Mouse (Mus musculus) liver, embryonic 14.5 days (tissue): ENCODE measurements around the gene Soat2. TPM values are rescaled to one million over a fixed set of nuclear protein-coding genes. Genes with fewer than 3 reads are reported as not detected.
"Not testable (repeated sequence)": the region's sequence is repeated elsewhere in the genome, so short reads cannot be mapped to it uniquely, and the experiment has no call there.

Source experiments
- ATAC-seq: fragments of 200-750 bp; cut with Nextera tagmentation; 2 replicates; pipeline ENCODE4 v1.8.0; 2017; ENCODE audit warnings: moderate number of reproducible peaks, mild to moderate bottlenecking, moderate library complexity; ENCODE audit not compliant: insufficient read depth
- DNase-seq, 3 experiments: peaks; one replicate each; pipeline ENCODE4 v3.0.0-alpha.2; 2012 to 2013; ENCODE audit warnings: low read depth in 3 of 3, low spot score in 3 of 3
- H3K27ac ChIP-seq: fragments of 300-500 bp; sonication (generic); 2 replicates; pipeline ENCODE4 v1.5.1; 2014; ENCODE audit warnings: moderate library complexity, mild to moderate bottlenecking, control low read depth, inconsistent platforms
- H3K27me3 ChIP-seq: fragments of 300-500 bp; sonication (generic); 2 replicates; pipeline ENCODE4 v1.6.1; 2014; ENCODE audit warnings: mild to moderate bottlenecking, low read length, moderate library complexity; ENCODE audit not compliant: control insufficient read depth, insufficient read depth
- H3K36me3 ChIP-seq: fragments of 300-500 bp; sonication (generic); replicated peaks from 2 replicates; pipeline ENCODE4 v1.6.1; 2014; ENCODE audit warnings: low read depth; ENCODE audit not compliant: control insufficient read depth, insufficient read depth
- H3K4me1 ChIP-seq, 2 experiments: fragments of 200-500 bp in 1 of 2; fragments of 300-500 bp in 1 of 2; sonication (generic) in 1 of 2; replicated peaks; 2 replicates each; pipeline ENCODE4 v1.6.1; 2012 to 2014; ENCODE audit warnings: antibody characterized with exemption in 1 of 2, inconsistent platforms in 1 of 2, low read length in 1 of 2; ENCODE audit not compliant: control insufficient read depth in 2 of 2, insufficient read depth in 2 of 2
- H3K4me2 ChIP-seq: fragments of 300-500 bp; sonication (generic); 2 replicates; pipeline ENCODE4 v1.6.1; 2014; ENCODE audit warnings: low read depth, mild to moderate bottlenecking, control low read depth, moderate library complexity
- H3K4me3 ChIP-seq, 2 experiments: fragments of 200-500 bp in 1 of 2; fragments of 300-500 bp in 1 of 2; sonication (generic) in 1 of 2; 2 replicates each; pipeline ENCODE4 v1.5.1; 2012 to 2014; ENCODE audit warnings: low read depth in 2 of 2, low read length in 2 of 2, mild to moderate bottlenecking in 2 of 2, control low read depth in 1 of 2, inconsistent platforms in 1 of 2, moderate library complexity in 1 of 2; ENCODE audit not compliant: insufficient read depth in 1 of 2
- H3K9ac ChIP-seq: fragments of 300-500 bp; sonication (generic); replicated peaks from 2 replicates; pipeline ENCODE4 v1.6.1; 2014; ENCODE audit warnings: mild to moderate bottlenecking, control low read depth, moderate library complexity
- H3K9me3 ChIP-seq: fragments of 300-500 bp; sonication (generic); 2 replicates; pipeline ENCODE4 v1.6.1; 2016; ENCODE audit warnings: low read length, mixed read lengths; ENCODE audit not compliant: control insufficient read depth
- CTCF ChIP-seq: IDR thresholded peaks from 2 replicates; pipeline ENCODE4 v1.5.1; 2016; ENCODE audit warnings: antibody characterized with exemption, low read depth, control low read depth
- EP300 ChIP-seq: IDR thresholded peaks from 2 replicates; pipeline ENCODE4 v1.6.1; 2016; ENCODE audit warnings: antibody characterized with exemption, low read depth
- WGBS: fragments of 180-500 bp; shearing (Covaris S2); extraction: QIAGEN DNeasy Blood & Tissue Kit; methylation state at CpG from one replicate; pipeline ENCODE4 v1.1.7; 2014; ENCODE audit not compliant: insufficient replicate concordance; 5-methylcytosine and 5-hydroxymethylcytosine counted together
- polyA plus RNA-seq, 2 experiments: library from polyadenylated mRNA; depleted of rRNA in 1 of 2; stranded (reverse) in 1 of 2; unstranded in 1 of 2; fragments of >200 nt; fragmentation: Nextera tagmentation in 1 of 2; extraction: Ambion mirVana in 1 of 2; gene quantifications; 2 replicates each; pipeline versions ENCODE4 v1.2.1 to v1.2.3; 2012 to 2014

Soat2 gene
- polyA plus RNA-seq, 2 experiments = 21.9 to 34.4 TPM

DNA sequence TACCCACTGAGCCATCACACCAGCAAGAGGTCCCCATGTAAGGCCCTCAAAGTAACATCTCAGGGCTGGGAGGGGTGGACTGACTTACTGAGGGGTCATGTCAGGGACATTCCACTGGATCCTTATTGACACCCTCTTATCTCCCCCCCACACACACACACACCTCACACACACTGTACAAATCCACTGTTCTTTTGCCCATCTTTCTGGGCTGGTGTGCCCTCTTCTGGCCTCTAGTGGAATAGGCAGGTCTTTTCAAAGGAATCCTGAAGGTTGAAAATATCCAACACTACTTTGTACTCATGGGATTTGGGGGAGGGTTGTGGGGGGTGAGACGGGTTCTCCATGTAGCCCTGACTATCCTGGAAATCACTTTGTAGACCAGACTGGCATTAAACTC, 3.4 kb upstream of the Soat2 start:
- no peak for ATAC-seq
- DNase-seq = no peak
- TF ChIP-seq EP300 (no peak), CTCF (peak; percentile 86)
- Histone ChIP-seq H3K36me3 (no peaks in the 10 kb centered on the region), H3K4me3 (no peak overlapping the region), H3K4me1 (peaks cover 3 to 21% of the 10 kb centered on the region in 2 experiments; a peak in 3 of 4 replicates), H3K27me3 (peaks cover 34% of the 10 kb centered on the region), H3K27ac (no peak overlapping the region), H3K9me3 (no peaks in the 10 kb centered on the region), H3K9ac (no peak overlapping the region), H3K4me2 (no peak overlapping the region)
- 0% methylated on average over 1 of the region's 1 CpGs for WGBS

DNA sequence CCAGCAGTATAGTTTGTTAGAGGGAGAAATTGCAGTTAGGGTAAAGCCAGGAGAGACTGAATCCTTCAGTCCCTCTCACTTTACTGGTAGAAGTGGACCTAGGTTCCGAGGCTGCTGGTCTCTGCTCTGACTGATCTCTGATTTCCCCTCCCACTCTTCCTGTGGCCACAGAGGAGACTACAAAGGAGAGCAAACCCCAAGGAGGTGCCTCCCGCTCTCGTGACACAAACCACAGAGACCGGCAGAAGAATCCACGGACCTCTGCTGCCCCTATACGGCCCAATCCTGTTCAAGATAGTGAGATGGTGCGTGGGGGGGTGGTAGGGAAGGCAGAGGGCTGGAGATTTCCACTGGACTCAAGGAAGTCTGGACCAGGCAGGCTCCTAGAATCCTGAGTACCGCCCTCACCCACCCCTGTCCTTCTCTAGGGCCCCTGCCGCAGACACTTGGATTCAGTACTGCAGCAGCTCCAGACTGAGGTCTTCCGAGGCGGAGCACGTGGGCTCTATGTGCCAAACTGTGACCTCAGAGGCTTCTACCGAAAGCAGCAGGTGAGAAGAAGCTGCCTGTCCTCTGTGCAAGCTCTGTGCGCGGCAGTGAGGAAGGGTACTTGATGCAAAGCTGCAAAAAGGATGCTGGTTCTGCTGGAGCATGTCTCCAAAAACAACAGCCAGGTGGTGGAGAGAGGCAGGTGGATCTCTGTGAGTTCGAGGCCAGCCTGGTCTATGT, 2.5 kb upstream of the Soat2 start:
- H3K4me3 ChIP-seq = no peak overlapping the region
- H3K36me3 ChIP-seq = no peaks in the 10 kb centered on the region
- no peak overlapping the region for H3K27ac ChIP-seq
- no peak for ATAC-seq
- peaks cover 30% of the 10 kb centered on the region for H3K27me3 ChIP-seq
- no peak for TF ChIP-seq EP300
- H3K9ac ChIP-seq = no peak overlapping the region
- 44% methylated on average over 16 of the region's 16 CpGs for WGBS
- no peaks in the 10 kb centered on the region for H3K9me3 ChIP-seq
- peaks cover 3 to 22% of the 10 kb centered on the region in 2 experiments; a peak in 3 of 4 replicates for H3K4me1 ChIP-seq
- DNase-seq = no peak
- H3K4me2 ChIP-seq = no peak overlapping the region

DNA sequence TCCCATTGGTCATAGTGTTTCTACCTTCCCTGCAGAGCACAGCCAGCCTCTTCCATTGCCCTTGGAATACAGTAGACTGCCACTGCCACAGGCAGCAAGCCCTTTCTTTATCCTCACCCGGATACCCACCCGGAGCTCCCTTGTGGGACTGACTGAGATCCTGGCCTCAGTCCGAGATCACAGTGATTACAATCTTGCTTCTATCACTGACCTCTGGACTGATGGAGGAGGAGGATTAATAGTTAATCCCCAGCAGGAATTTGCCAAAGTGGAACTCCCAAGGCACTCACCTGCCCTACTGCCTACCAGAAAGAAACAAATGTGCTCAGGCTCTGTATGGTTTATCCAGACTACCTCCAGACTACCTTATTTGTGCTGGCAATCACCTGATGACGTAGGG, 765 bp upstream of the Soat2 start:
- Histone ChIP-seq H3K4me3 (no peak overlapping the region), H3K9ac (no peak overlapping the region), H3K4me2 (peak overlapping the region; percentile 8), H3K9me3 (no peaks in the 10 kb centered on the region), H3K36me3 (no peaks in the 10 kb centered on the region), H3K4me1 (peaks cover 3 to 23% of the 10 kb centered on the region in 2 experiments; a peak in 3 of 4 replicates), H3K27me3 (peaks cover 13% of the 10 kb centered on the region), H3K27ac (peak overlapping the region; percentile 73; the same call in 1 of the 2 replicates)
- WGBS = 63% methylated on average over 4 of the region's 4 CpGs
- no peak for TF ChIP-seq EP300
- no peak for TF ChIP-seq CTCF
- ATAC-seq = no peak
- DNase-seq = no peak

DNA sequence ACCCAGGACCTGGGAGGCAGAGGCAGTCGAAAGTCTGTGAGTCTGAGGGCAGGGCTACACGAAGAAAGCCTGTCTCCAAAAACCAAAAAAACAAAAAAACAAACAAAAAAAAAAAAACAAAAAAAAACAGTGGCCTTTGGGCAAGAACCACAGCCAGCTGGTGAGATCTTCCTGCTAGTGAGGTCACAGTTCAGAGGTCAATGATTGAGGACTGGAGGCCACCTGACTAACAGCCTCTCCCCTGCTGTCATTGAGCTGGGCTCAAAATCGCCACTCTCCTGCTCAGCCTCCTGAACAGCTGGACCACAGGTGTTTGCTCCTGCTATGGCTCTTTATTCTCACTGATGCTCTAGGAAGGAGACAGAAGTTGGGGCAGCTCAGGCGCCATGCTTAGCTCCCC, 2.3 kb downstream of the Soat2 start:
- H3K27ac ChIP-seq = no peak overlapping the region
- H3K9me3 ChIP-seq = no peaks in the 10 kb centered on the region
- DNase-seq (no peak), ATAC-seq (no peak)
- H3K9ac ChIP-seq = no peak overlapping the region
- H3K36me3 ChIP-seq = peaks cover 2% of the 10 kb centered on the region; the same call in 1 of the 2 replicates
- H3K4me3 ChIP-seq = no peak overlapping the region
- 57% methylated on average over 4 of the region's 4 CpGs for WGBS
- H3K4me1 ChIP-seq = peaks cover 3 to 23% of the 10 kb centered on the region in 2 experiments; a peak in 3 of 4 replicates
- H3K27me3 ChIP-seq = no peaks in the 10 kb centered on the region
- no peak overlapping the region for H3K4me2 ChIP-seq
- TF ChIP-seq CTCF (no peak), EP300 (no peak)

DNA sequence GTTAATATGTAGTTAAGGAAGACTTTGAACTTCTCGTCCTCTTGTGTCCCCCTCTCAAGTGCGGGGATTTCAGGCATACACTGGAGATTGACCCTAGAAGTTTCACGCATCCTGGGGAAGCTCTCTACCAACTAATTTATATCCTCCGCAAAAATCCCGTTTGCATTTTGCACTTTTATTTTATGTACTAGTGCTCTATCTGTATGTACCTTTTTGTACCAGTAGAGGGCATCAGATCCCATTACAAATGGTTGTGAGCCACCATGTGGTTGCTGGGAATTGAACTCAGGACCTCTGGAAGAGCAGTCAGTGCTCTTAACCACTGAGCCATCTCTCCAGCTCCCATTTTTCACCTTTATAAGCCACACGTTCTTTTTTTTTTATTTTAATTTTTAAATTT, 4.7 kb downstream of the Soat2 start:
- not testable (repeated sequence) for H3K27me3 ChIP-seq, H3K4me3 ChIP-seq, H3K4me2 ChIP-seq, H3K36me3 ChIP-seq, H3K9me3 ChIP-seq, DNase-seq, H3K27ac ChIP-seq, H3K9ac ChIP-seq, ATAC-seq
- TF ChIP-seq CTCF = peak; percentile 19; the same call in 1 of the 2 replicates
- WGBS = 78% methylated on average over 6 of the region's 6 CpGs
- H3K4me1 ChIP-seq = peaks cover 3 to 15% of the 10 kb centered on the region in 2 experiments; a peak in 3 of 4 replicates
